Mouse (Mus musculus) liver, embryonic 15.5 days (tissue): ENCODE data around the gene Nr3c2. TPM values are rescaled to one million over a fixed set of nuclear protein-coding genes. Genes with fewer than 3 reads are reported as not detected.

Experiments
- ATAC-seq: fragments of 200-750 bp; cut with Nextera tagmentation; 2 replicates; pipeline ENCODE4 v1.8.0; 2017; ENCODE audit warnings: moderate number of reproducible peaks, mild to moderate bottlenecking, moderate library complexity; ENCODE audit not compliant: insufficient read depth
- H3K27ac ChIP-seq: fragments of 300-500 bp; sonication (generic); replicated peaks from 2 replicates; pipeline ENCODE4 v1.5.1; 2015; ENCODE audit warnings: mild to moderate bottlenecking, inconsistent platforms
- H3K27me3 ChIP-seq: fragments of 300-500 bp; sonication (generic); 2 replicates; pipeline ENCODE4 v1.6.1; 2015; ENCODE audit warnings: mild to moderate bottlenecking, inconsistent platforms
- H3K36me3 ChIP-seq: fragments of 300-500 bp; sonication (generic); replicated peaks from 2 replicates; pipeline ENCODE4 v1.6.1; 2015; ENCODE audit warnings: moderate library complexity, mild to moderate bottlenecking, inconsistent platforms
- H3K4me1 ChIP-seq: fragments of 300-500 bp; sonication (generic); replicated peaks from 2 replicates; pipeline ENCODE4 v1.6.1; 2015; ENCODE audit warnings: inconsistent platforms
- H3K4me2 ChIP-seq: fragments of 300-500 bp; sonication (generic); 2 replicates; pipeline ENCODE4 v1.6.1; 2015; ENCODE audit warnings: moderate library complexity, mild to moderate bottlenecking, inconsistent platforms
- H3K4me3 ChIP-seq: fragments of 300-500 bp; sonication (generic); replicated peaks from 2 replicates; pipeline ENCODE4 v1.5.1; 2015; ENCODE audit warnings: mild to moderate bottlenecking, inconsistent platforms
- H3K9ac ChIP-seq: fragments of 300-500 bp; sonication (generic); 2 replicates; pipeline ENCODE4 v1.6.1; 2015; ENCODE audit warnings: moderate library complexity, mild to moderate bottlenecking, inconsistent platforms
- H3K9me3 ChIP-seq: fragments of 300-500 bp; sonication (generic); replicated peaks from 2 replicates; pipeline ENCODE4 v1.6.1; 2016; ENCODE audit warnings: inconsistent platforms
- WGBS: fragments of 180-500 bp; shearing (Covaris S2); methylation state at CpG from one replicate; pipeline ENCODE4 v1.1.7; 2015; ENCODE audit warnings: mixed read lengths; ENCODE audit not compliant: insufficient replicate concordance; 5-methylcytosine and 5-hydroxymethylcytosine counted together
- polyA plus RNA-seq: library from polyadenylated mRNA; unstranded; fragments of >200 nt; fragmentation: Nextera tagmentation; extraction: Ambion mirVana; gene quantifications from 2 replicates; pipeline ENCODE4 v1.2.1, GENCODE M21; 2015

Gene Nr3c2
- polyA plus RNA-seq, 1 experiment from 2014 or later: 1.9 TPM

DNA sequence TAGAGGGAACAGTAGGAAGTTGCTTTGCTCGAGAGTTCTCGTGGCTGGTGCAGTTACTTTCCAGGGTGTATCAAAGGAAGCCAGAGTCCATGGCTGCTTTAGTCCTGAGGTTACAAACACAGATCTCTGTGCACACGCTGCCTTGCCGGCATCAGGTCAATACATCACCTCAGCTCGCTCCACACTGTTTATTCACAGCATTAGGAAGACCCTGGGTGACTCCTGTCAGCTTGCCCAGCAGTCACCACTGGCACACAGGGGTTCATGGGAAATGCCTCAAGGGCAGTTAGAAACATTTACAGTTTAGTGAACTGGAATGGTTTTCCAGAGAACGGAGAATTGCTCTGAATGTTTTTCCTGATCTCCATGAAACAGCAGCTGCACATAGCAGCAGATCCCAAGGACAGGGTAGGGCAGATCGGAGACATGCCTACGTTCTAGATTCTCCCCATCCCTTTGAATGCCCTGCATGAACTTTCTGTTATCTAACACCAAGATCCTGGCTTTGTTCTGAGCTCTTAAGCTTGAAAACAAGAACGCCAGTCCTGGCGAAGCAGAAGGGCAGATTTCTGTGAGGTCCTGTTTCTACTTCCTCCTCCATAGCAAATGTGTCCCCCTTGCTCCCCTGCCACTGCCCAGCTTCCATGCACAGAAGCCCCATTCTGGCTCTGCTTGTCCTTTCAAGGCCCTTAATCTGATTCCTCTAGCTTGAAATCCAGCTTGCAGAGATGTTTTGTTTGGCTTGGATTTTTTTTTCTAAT is 221.7 kb downstream of the Nr3c2 start:
- Histone ChIP-seq H3K36me3 (no peaks in the 10 kb centered on the region), H3K4me3 (no peak overlapping the region), H3K9me3 (no peaks in the 10 kb centered on the region), H3K27me3 (no peaks in the 10 kb centered on the region), H3K4me2 (no peak overlapping the region), H3K27ac (no peak overlapping the region), H3K9ac (no peak overlapping the region), H3K4me1 (no peaks in the 10 kb centered on the region)
- WGBS: 42% methylated on average over 10 of the region's 10 CpGs
- no peak for ATAC-seq

DNA sequence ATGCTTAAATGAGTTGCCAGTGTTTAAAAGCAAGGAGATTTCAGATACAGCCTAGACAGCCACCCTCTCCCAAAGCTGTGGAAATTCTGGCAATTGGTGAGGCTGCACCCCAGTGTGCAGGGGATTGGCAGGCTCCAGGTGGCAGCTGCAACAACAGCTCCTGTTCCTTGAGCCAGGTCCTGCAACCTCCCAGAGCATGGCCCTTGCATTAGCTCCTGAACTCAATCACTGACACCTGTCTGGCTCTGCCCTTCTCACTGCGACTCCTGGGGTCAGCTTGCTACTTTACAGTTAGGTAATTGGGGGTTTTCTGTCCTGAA is 222.3 kb downstream of the Nr3c2 start:
- Histone ChIP-seq H3K4me2 (no peak overlapping the region), H3K27me3 (no peaks in the 10 kb centered on the region), H3K36me3 (no peaks in the 10 kb centered on the region), H3K4me3 (no peak overlapping the region), H3K27ac (no peak overlapping the region), H3K9me3 (no peaks in the 10 kb centered on the region), H3K9ac (no peak overlapping the region), H3K4me1 (no peaks in the 10 kb centered on the region)
- WGBS: 39% methylated on average over 1 of the region's 1 CpGs
- ATAC-seq: no peak

DNA sequence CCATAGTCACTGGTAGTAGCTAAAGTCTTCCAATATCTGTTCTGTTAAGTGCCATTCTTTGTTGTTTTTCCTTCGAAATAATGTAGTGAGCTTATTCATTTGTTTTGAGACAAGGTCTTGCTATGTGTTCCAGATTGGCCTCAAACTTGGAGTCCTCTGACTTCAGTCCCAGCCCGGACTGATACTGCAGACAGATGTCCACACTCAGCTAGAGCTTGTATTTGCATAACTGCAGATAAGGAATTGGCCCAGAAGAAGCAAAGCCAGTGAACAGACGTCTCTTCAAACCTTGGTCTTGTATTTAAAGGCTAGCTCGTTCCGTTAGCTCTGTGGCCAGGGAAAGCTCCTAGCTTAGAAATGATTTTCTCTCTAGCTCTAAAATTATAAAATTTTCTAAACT is 223.1 kb downstream of the Nr3c2 start:
- no peaks in the 10 kb centered on the region for H3K36me3 ChIP-seq
- no peak overlapping the region for H3K4me3 ChIP-seq
- H3K27me3 ChIP-seq: no peaks in the 10 kb centered on the region
- no peaks in the 10 kb centered on the region for H3K9me3 ChIP-seq
- H3K27ac ChIP-seq: no peak overlapping the region
- no peak overlapping the region for H3K4me2 ChIP-seq
- H3K9ac ChIP-seq: no peak overlapping the region
- WGBS: 56% methylated on average over 5 of the region's 5 CpGs
- no peaks in the 10 kb centered on the region for H3K4me1 ChIP-seq
- ATAC-seq: no peak

DNA sequence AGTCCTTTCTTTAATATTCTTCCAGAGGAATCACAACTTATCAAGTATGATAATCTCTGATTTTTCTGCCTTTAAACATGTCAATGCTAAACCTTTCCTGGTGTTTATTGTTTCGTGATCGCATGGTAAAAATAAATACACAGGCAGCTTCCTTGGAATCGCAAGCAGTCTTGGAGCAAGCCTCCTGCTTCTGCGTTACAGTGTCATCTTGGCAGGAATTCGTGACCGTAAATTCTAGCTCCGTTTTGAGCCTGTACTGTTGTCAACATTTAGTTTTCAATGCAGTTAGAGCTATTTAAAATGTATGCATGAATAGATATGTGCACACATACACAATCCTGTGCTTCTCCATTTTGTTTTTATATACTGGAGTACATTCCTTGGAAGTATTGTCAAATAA is 226.5 kb downstream of the Nr3c2 start:
- H3K9me3 ChIP-seq: no peaks in the 10 kb centered on the region
- H3K36me3 ChIP-seq: no peaks in the 10 kb centered on the region
- H3K4me2 ChIP-seq: no peak overlapping the region
- no peaks in the 10 kb centered on the region for H3K27me3 ChIP-seq
- whole genome bisulfite sequencing: 74% methylated on average over 7 of the region's 7 CpGs
- ATAC-seq: no peak
- no peaks in the 10 kb centered on the region for H3K4me1 ChIP-seq
- no peak overlapping the region for H3K27ac ChIP-seq
- H3K9ac ChIP-seq: no peak overlapping the region
- no peak overlapping the region for H3K4me3 ChIP-seq

DNA sequence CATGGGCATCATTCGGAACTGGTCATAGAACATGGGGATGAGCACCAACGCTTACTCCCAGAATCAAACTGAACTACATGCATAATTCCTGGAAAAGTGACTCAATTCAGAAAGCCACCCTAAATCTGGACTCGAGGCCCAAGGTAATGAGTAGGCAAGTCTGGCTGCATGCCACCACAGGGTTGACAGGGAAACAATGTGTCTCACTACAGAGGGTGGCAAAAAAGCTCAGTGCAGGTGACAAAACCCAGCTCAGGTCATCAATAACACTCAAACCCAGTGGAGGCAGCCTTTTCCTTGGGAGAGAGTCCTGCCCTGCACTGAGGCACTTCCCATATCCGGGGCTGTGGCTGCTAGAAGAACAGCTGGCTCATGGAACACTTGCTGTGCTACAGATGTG is 228.8 kb downstream of the Nr3c2 start:
- no peak overlapping the region for H3K27ac ChIP-seq
- H3K27me3 ChIP-seq: no peaks in the 10 kb centered on the region
- 72% methylated on average over 4 of the region's 4 CpGs for WGBS
- no peak overlapping the region for H3K9ac ChIP-seq
- no peak overlapping the region for H3K4me2 ChIP-seq
- H3K9me3 ChIP-seq: no peaks in the 10 kb centered on the region
- no peak overlapping the region for H3K4me3 ChIP-seq
- H3K36me3 ChIP-seq: no peaks in the 10 kb centered on the region
- ATAC-seq: no peak
- H3K4me1 ChIP-seq: no peaks in the 10 kb centered on the region

DNA sequence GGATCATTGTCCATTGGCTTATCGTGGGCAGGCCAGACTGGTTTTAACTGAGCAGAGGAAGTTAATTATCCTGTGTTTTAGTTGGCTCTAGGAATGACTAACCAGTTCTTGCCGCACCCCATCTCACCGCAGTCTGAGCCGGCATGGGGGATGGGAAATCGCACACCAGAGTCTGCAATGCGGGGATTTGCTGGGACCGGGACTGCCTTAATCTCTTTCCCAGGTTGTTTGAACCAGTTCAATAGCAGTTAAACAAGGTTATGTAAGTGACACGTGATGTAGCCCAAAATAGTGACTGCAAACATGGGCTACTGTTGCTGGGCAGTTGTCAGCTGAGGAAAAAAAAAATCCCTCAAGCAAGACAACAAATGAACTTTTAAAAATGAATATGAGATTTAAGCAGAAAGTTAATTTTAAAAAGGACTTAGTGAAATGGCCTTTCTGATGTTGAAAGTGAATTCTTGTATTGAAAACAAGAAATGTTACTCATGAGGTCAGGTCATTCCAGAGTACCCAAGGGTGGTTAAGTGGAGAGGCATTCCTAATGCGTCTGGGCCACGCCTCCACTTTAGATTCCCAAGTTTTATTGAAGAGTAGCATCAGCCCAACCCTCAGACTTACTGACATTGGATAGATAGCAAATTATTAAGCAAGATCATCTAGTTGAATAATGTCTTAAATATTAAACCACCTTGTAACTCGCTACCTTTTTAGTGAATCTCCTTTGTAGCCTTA is 233.8 kb downstream of the Nr3c2 start:
- H3K27me3 ChIP-seq: no peaks in the 10 kb centered on the region
- ATAC-seq: peak; percentile 77
- 39% methylated on average over 11 of the region's 11 CpGs for WGBS
- peak overlapping the region; percentile 11; the same call in 1 of the 2 replicates for H3K4me2 ChIP-seq
- H3K4me1 ChIP-seq: no peaks in the 10 kb centered on the region
- no peaks in the 10 kb centered on the region for H3K36me3 ChIP-seq
- H3K27ac ChIP-seq: no peak overlapping the region
- no peak overlapping the region for H3K4me3 ChIP-seq
- no peak overlapping the region for H3K9ac ChIP-seq
- 0 out of 2 replicates have a peak, but pooled peaks cover 4% of the 10 kb centered on the region for H3K9me3 ChIP-seq

DNA sequence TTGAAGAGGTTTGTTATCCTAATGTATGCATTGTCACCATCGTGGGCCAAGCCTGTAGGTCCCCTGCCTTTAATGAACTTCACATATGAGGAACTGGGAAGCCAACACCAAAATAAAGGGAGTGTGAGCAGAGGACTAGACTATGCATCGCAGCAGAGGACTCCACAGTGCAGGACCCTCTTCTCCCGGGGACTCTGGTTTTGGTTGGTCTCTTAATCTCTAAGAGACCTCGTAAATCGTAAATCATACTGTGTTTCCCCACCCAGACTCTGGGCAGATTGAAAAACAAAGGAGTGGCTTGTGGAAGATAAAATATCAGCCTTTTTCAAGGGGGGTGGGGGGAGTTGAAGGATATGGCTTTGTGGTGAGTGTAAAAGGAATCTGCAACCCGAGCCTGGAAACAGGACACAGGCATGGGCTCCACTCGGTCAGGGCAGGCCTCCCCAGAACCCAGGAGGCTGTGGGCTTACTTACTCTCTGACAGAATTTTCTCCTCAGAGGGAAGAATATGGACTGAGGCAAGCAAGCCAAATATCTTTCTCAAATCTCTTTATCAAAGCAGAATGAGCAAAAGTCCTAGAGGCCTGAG is 234.6 kb downstream of the Nr3c2 start:
- H3K4me3 ChIP-seq: no peak overlapping the region
- no peaks in the 10 kb centered on the region for H3K4me1 ChIP-seq
- H3K27me3 ChIP-seq: no peaks in the 10 kb centered on the region
- H3K4me2 ChIP-seq: no peak overlapping the region
- no peak overlapping the region for H3K27ac ChIP-seq
- WGBS: 34% methylated on average over 7 of the region's 7 CpGs
- 0 out of 2 replicates have a peak, but pooled peaks cover 4% of the 10 kb centered on the region for H3K9me3 ChIP-seq
- no peak for ATAC-seq
- H3K9ac ChIP-seq: no peak overlapping the region
- no peaks in the 10 kb centered on the region for H3K36me3 ChIP-seq

DNA sequence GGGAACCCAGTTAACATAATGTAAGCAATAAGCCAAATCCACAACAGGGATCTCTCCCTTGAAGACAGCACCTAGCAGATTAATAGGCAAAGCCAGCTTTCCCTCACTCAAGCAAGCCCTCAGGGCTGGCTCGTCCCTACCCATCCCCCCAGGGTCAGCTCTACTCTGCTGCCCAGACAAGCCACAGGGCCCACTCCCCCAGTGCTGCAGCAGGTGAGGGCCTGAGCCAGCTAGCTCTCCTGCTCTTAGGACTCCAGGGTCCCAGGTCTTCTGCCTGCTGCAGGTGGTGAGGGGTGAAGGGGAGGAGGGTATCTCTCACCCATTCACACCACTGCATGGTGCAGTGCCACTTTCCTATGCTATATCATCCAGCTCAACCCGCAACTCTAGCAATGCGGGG is 246.0 kb downstream of the Nr3c2 start:
- ATAC-seq: no peak
- 58% methylated on average over 3 of the region's 3 CpGs for WGBS

DNA sequence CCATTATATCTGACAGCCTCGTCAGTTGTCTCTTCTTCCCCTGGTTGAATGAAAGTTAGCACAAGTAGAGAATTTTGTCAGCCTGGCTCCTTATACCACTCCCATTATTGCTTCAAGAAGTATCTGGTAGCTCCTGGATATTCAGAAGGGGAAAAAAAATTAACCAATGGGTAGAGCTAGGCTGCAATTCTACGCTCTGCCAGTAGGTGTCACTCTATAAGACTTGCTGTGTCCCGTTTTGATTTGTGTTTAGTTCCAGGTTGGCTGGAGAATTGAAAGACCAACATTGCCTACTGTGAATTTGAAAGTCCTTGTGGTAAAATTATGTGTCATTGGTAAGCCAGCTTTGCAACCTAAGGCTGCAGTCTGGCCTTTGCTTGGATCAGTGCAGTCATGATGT is 255.3 kb downstream of the Nr3c2 start:
- WGBS: 37% methylated on average over 3 of the region's 3 CpGs
- ATAC-seq: no peak
- no peaks in the 10 kb centered on the region for H3K36me3 ChIP-seq
- H3K27me3 ChIP-seq: no peaks in the 10 kb centered on the region
- H3K9ac ChIP-seq: no peak overlapping the region
- H3K4me2 ChIP-seq: no peak overlapping the region
- no peaks in the 10 kb centered on the region for H3K4me1 ChIP-seq
- H3K27ac ChIP-seq: no peak overlapping the region
- H3K9me3 ChIP-seq: no peaks in the 10 kb centered on the region
- H3K4me3 ChIP-seq: no peak overlapping the region

More for the DNA sequence above, 246.0 kb downstream of the Nr3c2 start:
- no peaks in the 10 kb centered on the region for H3K27me3 ChIP-seq
- H3K27ac ChIP-seq: no peak overlapping the region
- H3K9ac ChIP-seq: no peak overlapping the region
- no peaks in the 10 kb centered on the region for H3K4me1 ChIP-seq
- no peak overlapping the region for H3K4me2 ChIP-seq
- H3K36me3 ChIP-seq: no peaks in the 10 kb centered on the region; the same call in 1 of the 2 replicates
- H3K9me3 ChIP-seq: no peaks in the 10 kb centered on the region
- H3K4me3 ChIP-seq: no peak overlapping the region

DNA sequence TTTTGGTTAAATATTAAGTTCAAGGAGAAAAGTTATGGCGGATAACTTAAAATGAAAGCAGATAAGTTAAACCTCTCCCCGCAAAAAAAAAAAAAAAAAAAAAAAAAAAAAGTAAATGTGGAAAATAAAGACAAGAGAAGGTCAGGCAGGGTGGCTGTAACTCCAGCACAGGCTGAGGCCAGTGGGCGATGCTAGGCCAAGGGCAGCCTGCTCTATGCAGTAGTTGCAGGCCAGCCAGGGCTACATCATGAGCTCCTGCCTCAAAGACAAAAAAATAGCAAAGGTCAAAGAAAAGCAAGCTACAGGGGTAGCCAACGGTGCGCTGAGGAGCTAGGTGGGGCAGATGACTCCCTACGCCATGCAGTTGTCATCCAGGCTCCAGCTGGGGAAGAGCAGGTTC is 270.1 kb downstream of the Nr3c2 start:
- Histone ChIP-seq H3K9me3 (no peaks in the 10 kb centered on the region), H3K4me2 (no peak overlapping the region), H3K27me3 (no peaks in the 10 kb centered on the region), H3K9ac (no peak overlapping the region), H3K27ac (no peak overlapping the region), H3K36me3 (no peaks in the 10 kb centered on the region), H3K4me1 (no peaks in the 10 kb centered on the region), H3K4me3 (no peak overlapping the region)
- 73% methylated on average over 6 of the region's 6 CpGs for WGBS
- no peak for ATAC-seq

DNA sequence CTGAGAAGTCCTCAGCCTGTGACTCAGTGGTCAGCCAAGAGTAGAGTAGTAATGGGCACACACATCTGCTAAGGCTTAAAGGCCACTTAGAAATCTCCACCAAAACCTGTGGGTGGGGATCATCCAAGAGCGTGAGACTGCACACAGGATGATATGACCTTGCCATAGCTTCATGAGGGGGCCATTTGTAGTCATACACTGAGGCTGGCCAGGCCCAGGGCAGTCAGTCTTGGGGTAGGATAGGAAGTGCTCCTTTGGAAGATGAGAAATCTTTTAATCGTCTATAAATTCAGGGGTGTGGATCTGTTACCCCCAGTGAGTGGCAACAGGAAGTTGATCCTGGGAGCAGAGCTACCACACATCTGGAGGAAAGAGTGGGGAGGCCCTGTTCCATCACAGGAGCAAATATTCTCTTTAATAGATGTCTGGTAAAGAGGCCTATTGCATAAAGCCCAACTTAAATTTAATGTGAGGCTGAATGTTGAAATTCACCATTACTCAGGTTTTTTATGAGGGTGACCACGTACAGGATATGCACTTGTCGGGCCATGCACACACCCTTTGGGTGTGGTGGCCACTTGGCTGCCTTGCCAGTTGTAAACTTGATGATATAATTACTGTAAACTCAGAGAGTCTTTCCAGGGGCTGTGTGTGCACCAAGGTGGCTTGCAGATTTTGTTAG is 270.7 kb downstream of the Nr3c2 start:
- no peak overlapping the region for H3K4me3 ChIP-seq
- H3K9ac ChIP-seq: no peak overlapping the region
- no peaks in the 10 kb centered on the region for H3K4me1 ChIP-seq
- H3K27me3 ChIP-seq: no peaks in the 10 kb centered on the region
- no peaks in the 10 kb centered on the region for H3K36me3 ChIP-seq
- H3K9me3 ChIP-seq: no peaks in the 10 kb centered on the region
- no peak overlapping the region for H3K4me2 ChIP-seq
- no peak overlapping the region for H3K27ac ChIP-seq
- WGBS: 50% methylated on average over 4 of the region's 4 CpGs
- no peak for ATAC-seq
